In genomic region chr8:78595481-78595908, GRCm38 (mm10) we compare ENCODE assay signal across 13 mouse cellular contexts.
DNase-seq lines count a peak whose midpoint lies in the region; ATAC-seq and TF ChIP-seq lines count a peak whose summit lies in the region.
"Had no signal": no experiment of that assay in that cellular context is flagged by ENCODE, and none has a peak within 500 bp of the region (broad histone marks: within the 10 kb centered on the region; RNA-seq: fewer than 3 reads in every experiment).

No protein-coding gene starts in this region.

- peak; percentile 14 to 22 for DNase-seq in cerebellum, adult 18-20 months
- no peak for DNase-seq in cerebellum, adult 9-11 months
- peak; percentile 44 for DNase-seq in lung, embryonic 14.5 days
- no peak for DNase-seq in lung, postnatal 4 days
- peak; percentile 19 to 46 for DNase-seq in cerebellum, postnatal 25 days
- DNase-seq in kidney, postnatal 4 days, result peak; percentile 41 to 58
- no peak for DNase-seq in ovary, postnatal 10 days (ENCODE audit: low spot score)
- DNase-seq: B cell, adult 2 months; right cerebral cortex, postnatal 4 days; thymus, adult 18-20 months had no signal

- no peaks in the 10 kb centered on the region for H3K4me1 ChIP-seq in lung, embryonic 14.5 days (ENCODE audit: insufficient read depth)

- TF ChIP-seq CTCF in lung, embryonic 14.5 days (IDR thresholded peaks at IDR 0.05; ENCODE audit: low read depth), result no peak

- H3K9ac ChIP-seq in lung, embryonic 14.5 days, result no peak overlapping the region

- 16% methylated on average over 6 of the region's 6 CpGs for WGBS in lung, embryonic 14.5 days

- H3K27ac ChIP-seq in lung, embryonic 14.5 days (ENCODE audit: low read depth), result no peak overlapping the region
- H3K27ac ChIP-seq: left cerebral cortex, adult 2 months had no signal

- no peak overlapping the region for H3K4me2 ChIP-seq in lung, embryonic 14.5 days

- H3K4me3 ChIP-seq in lung, embryonic 14.5 days (ENCODE audit: low read depth, low read length), result no peak overlapping the region
- H3K4me3 ChIP-seq: left cerebral cortex, adult 2 months had no signal

- ATAC-seq in lung, embryonic 14.5 days (ENCODE audit: insufficient read depth), result 0 out of 2 replicates have a peak, but pooled peaks have one; percentile 31
- ATAC-seq in megakaryocyte-erythroid progenitor cell, adult 5-6 weeks (replicated peaks; ENCODE audit: low FRiP score, low TSS enrichment, poor library complexity, severe bottlenecking), result no peak
- ATAC-seq: Patski had no signal

- no peaks in the 10 kb centered on the region for H3K27me3 ChIP-seq in lung, embryonic 14.5 days (ENCODE audit: insufficient read depth, low read length)
- H3K27me3 ChIP-seq: Patski had no signal

- H3K36me3 ChIP-seq in lung, embryonic 14.5 days (ENCODE audit: insufficient read depth), result no peaks in the 10 kb centered on the region

- no peaks in the 10 kb centered on the region for H3K9me3 ChIP-seq in lung, embryonic 14.5 days (ENCODE audit: low read depth, low read length)

Comparison
In these comparisons a context has a peak if more than half of its experiments do, and no peak if none do; other contexts are left out.
1. DNase-seq: peak in cerebellum, adult 18-20 months (2 of 2), lung, embryonic 14.5 days (single experiment), cerebellum, postnatal 25 days (2 of 2) and kidney, postnatal 4 days (2 of 2); none in cerebellum, adult 9-11 months (single experiment), lung, postnatal 4 days (0 of 2) and ovary, postnatal 10 days (single experiment).